Mouse (Mus musculus) erythroblast, embryonic 14.5 days (primary cell): ENCODE results near the gene Necab3. TPM values are rescaled to one million over a fixed set of nuclear protein-coding genes. Genes with fewer than 3 reads are reported as not detected.

Experiments
- H3K27me3 ChIP-seq: 2 replicates; pipeline ENCODE4 v1.6.1; 2012; ENCODE audit warnings: inconsistent platforms; ENCODE audit not compliant: control insufficient read depth
- H3K36me3 ChIP-seq: 2 replicates; pipeline ENCODE4 v1.6.1; 2012; ENCODE audit warnings: mild to moderate bottlenecking, inconsistent platforms; ENCODE audit not compliant: control insufficient read depth
- H3K4me1 ChIP-seq: 2 replicates; pipeline ENCODE4 v1.6.1; 2012; ENCODE audit warnings: inconsistent platforms; ENCODE audit not compliant: control insufficient read depth
- H3K4me3 ChIP-seq: replicated peaks from 2 replicates; pipeline ENCODE3; 2012; ENCODE audit warnings: moderate library complexity, mild to moderate bottlenecking, inconsistent platforms
- H3K9me3 ChIP-seq: 2 replicates; pipeline ENCODE4 v1.6.1; 2012; ENCODE audit warnings: low read length, inconsistent platforms, mixed read lengths; ENCODE audit not compliant: control insufficient read depth
- GATA1 ChIP-seq: IDR thresholded peaks from 2 replicates; pipeline ENCODE4 v1.6.1; 2012; ENCODE audit warnings: low read length, inconsistent platforms, mixed read lengths
- TAL1 ChIP-seq: IDR thresholded peaks from 3 replicates; pipeline ENCODE4 v1.6.1; 2012; ENCODE audit warnings: low read length, inconsistent platforms, mixed read lengths
- polyA plus RNA-seq: library from polyadenylated mRNA; stranded (reverse); fragments of >175 nt; gene quantifications from 2 replicates; pipeline ENCODE4 v1.2.3, GENCODE M21; 2012

Necab3 gene
- polyA plus RNA-seq, 1 experiment = 0.23 TPM

DNA sequence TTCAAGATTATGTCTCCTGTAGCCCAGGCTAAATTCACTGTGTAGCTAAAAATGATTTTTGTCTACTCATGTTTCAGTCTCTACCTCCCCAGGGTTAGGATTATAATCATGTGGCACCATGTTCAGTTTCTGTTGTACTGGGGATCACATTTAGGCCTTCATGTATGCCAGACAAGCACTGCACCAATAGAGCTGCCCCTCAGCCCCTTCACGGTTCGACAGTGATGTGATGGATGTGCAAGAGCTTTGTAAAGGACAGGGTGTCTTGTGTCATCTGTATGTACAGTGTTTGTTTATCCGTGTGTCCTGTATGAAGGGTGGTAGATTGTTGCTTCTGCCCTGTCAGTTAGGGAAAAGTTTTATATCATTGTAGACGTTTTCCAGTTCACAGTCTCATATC, 50.2 kb downstream of the Necab3 start:
- Histone ChIP-seq H3K36me3 (peaks cover 46% of the 10 kb centered on the region), H3K4me3 (no peak overlapping the region), H3K27me3 (no peaks in the 10 kb centered on the region), H3K9me3 (no peaks in the 10 kb centered on the region), H3K4me1 (peaks cover 11% of the 10 kb centered on the region)
- no peak for TF ChIP-seq GATA1
- no peak for TF ChIP-seq TAL1

GRCm38 (mm10) chr2:154507566-154508283, 51.0 kb downstream of the Necab3 start:
- Histone ChIP-seq H3K9me3 (no peaks in the 10 kb centered on the region), H3K36me3 (peaks cover 49% of the 10 kb centered on the region), H3K4me1 (peaks cover 11% of the 10 kb centered on the region), H3K4me3 (no peak overlapping the region), H3K27me3 (no peaks in the 10 kb centered on the region)
- TF ChIP-seq GATA1 (no peak), TAL1 (no peak)

DNA sequence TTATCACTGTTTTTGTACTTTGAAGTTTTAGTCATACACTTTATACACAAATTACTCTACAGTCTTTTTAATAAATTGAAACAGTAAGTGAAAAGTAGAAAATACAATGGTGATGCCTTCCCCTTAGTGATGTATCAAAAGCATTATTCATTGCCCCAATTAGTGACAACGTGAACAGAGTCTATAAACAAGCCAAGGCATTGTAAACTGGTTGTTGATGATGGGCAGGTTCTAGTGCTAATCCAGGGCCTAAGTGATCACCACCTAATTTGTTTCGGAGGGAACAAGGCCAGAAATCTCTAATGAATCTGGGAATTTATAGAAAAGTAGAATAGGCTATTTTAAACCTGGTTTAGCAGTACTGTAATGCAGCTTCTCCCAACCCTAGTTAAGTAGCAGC, 51.6 kb downstream of the Necab3 start:
- H3K9me3 ChIP-seq = no peaks in the 10 kb centered on the region
- TF ChIP-seq TAL1 (no peak), GATA1 (no peak)
- no peaks in the 10 kb centered on the region for H3K27me3 ChIP-seq
- H3K4me1 ChIP-seq = peaks cover 11% of the 10 kb centered on the region
- H3K36me3 ChIP-seq = peaks cover 49% of the 10 kb centered on the region
- H3K4me3 ChIP-seq = no peak overlapping the region

GRCm38 (mm10) chr2:154500758-154501157, 57.9 kb downstream of the Necab3 start:
- Histone ChIP-seq H3K4me1 (peaks cover 15% of the 10 kb centered on the region), H3K27me3 (no peaks in the 10 kb centered on the region), H3K9me3 (no peaks in the 10 kb centered on the region), H3K4me3 (no peak overlapping the region), H3K36me3 (peaks cover 24% of the 10 kb centered on the region)
- TF ChIP-seq TAL1 = no peak
- TF ChIP-seq GATA1 = no peak

GRCm38 (mm10) chr2:154499717-154500247, 58.9 kb downstream of the Necab3 start:
- H3K4me1 ChIP-seq = peaks cover 16% of the 10 kb centered on the region
- no peak for TF ChIP-seq GATA1
- no peak overlapping the region for H3K4me3 ChIP-seq
- H3K9me3 ChIP-seq = no peaks in the 10 kb centered on the region
- no peaks in the 10 kb centered on the region for H3K27me3 ChIP-seq
- H3K36me3 ChIP-seq = peaks cover 22% of the 10 kb centered on the region

DNA sequence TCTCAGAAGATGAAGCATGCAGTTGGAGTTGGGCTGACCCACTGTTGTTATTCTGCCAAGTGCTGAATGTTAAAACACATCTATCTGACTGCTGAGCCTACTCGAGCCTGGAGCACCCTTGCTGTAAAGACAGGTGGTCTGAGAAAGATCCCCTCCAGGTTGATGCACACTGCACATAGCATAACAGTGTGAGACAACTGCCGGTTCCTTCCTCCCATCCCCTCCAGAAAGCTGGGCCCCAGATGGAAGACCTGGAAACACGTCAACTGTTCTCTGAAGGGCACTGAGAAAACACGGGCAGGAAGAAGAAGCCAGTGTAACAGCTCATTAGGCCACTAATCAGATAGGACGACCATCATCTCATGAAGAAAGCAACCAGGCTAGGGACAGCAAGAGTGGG, 60.1 kb downstream of the Necab3 start:
- TF ChIP-seq TAL1 (no peak), GATA1 (no peak)
- Histone ChIP-seq H3K9me3 (no peaks in the 10 kb centered on the region), H3K36me3 (peaks cover 14% of the 10 kb centered on the region), H3K4me3 (no peak overlapping the region), H3K27me3 (no peaks in the 10 kb centered on the region), H3K4me1 (peaks cover 16% of the 10 kb centered on the region)

GRCm38 (mm10) chr2:154495021-154495420, 63.7 kb downstream of the Necab3 start:
- TF ChIP-seq GATA1 = no peak
- TF ChIP-seq TAL1 = no peak
- no peak overlapping the region for H3K4me3 ChIP-seq
- no peaks in the 10 kb centered on the region for H3K9me3 ChIP-seq
- no peaks in the 10 kb centered on the region; the same call in none of the 2 replicates for H3K36me3 ChIP-seq
- H3K27me3 ChIP-seq = no peaks in the 10 kb centered on the region
- H3K4me1 ChIP-seq = peaks cover 15% of the 10 kb centered on the region

Other genes with a start within 250 kb of the Necab3 start
- 0.02 and 0.05 TPM in 2 replicates for gene Cdk5rap1, start 185.9 kb downstream of the Necab3 start, polyA plus RNA-seq
- 0.07 and 0.08 TPM in 2 replicates for gene Snta1, start 150.8 kb downstream of the Necab3 start, polyA plus RNA-seq
- gene Cbfa2t2, start 122.4 kb downstream of the Necab3 start, polyA plus RNA-seq = 0.19 and 0.24 TPM in 2 replicates
- not detected in 2 replicates for gene 1700003F12Rik, start 11.8 kb downstream of the Necab3 start, polyA plus RNA-seq
- 0.03 TPM in 1 of 2 replicates, not detected in the other for gene Actl10, start 7.1 kb downstream of the Necab3 start, polyA plus RNA-seq
- 22.6 and 24.0 TPM in 2 replicates for gene E2f1, start 11.0 kb upstream of the Necab3 start, polyA plus RNA-seq
- 1.2 and 1.6 TPM in 2 replicates for gene Pxmp4, start 44.8 kb upstream of the Necab3 start, polyA plus RNA-seq
- gene Zfp341, start 54.4 kb upstream of the Necab3 start, polyA plus RNA-seq = 2.0 and 2.1 TPM in 2 replicates
- gene 4930519P11Rik, start 54.5 kb upstream of the Necab3 start, polyA plus RNA-seq = 0.19 and 0.33 TPM in 2 replicates
- 23.8 and 27.6 TPM in 2 replicates for gene Chmp4b, start 92.8 kb upstream of the Necab3 start, polyA plus RNA-seq
- not detected in 2 replicates for gene Gm14214, start 211.1 kb upstream of the Necab3 start, polyA plus RNA-seq
- 135 and 142 TPM in 2 replicates for gene Raly, start 232.2 kb upstream of the Necab3 start, polyA plus RNA-seq
- not detected in 2 replicates for gene a, start 232.5 kb upstream of the Necab3 start, polyA plus RNA-seq